Mouse (Mus musculus): ENCODE results near the gene C530025M09Rik. TPM values are rescaled to one million over a fixed set of nuclear protein-coding genes. Genes with fewer than 3 reads are reported as not detected.

C530025M09Rik gene
- polyA plus RNA-seq (2016; fragmentation: Nextera tagmentation; extraction: Ambion mirVana), result not detected in 2 replicates

GRCm38 (mm10) chr2:149830536-149831458, at the start of gene C530025M09Rik:
Gene C530025M09Rik (minus strand): TSS chr2:149831213.
- Histone ChIP-seq H3K4me3 (peak within 1 kb of the TSS; percentile 72), H3K27ac (replicated peaks) (peak within 1 kb of the TSS; percentile 76), H3K4me1 (peaks cover 25% of the 10 kb centered on the region), H3K9me3 (no peaks in the 10 kb centered on the region), H3K36me3 (replicated peaks) (no peaks in the 10 kb centered on the region), H3K27me3 (replicated peaks; ENCODE audit: low read depth, poor library complexity, severe bottlenecking) (peaks cover 65% of the 10 kb centered on the region)
- under 1% methylated on average over 82 of the region's 82 CpGs for WGBS
- DNase-seq (ENCODE audit: low spot score), result peak; percentile 75

GRCm38 (mm10) chr2:149877954-149878353, 46.9 kb upstream of the C530025M09Rik start:
- H3K36me3 ChIP-seq (replicated peaks), result no peaks in the 10 kb centered on the region
- 81% methylated on average over 2 of the region's 2 CpGs for WGBS
- DNase-seq (ENCODE audit: low spot score), result no peak
- no peak overlapping the region for H3K27ac ChIP-seq (replicated peaks)
- H3K4me1 ChIP-seq, result no peaks in the 10 kb centered on the region
- H3K4me3 ChIP-seq, result no peak overlapping the region
- H3K27me3 ChIP-seq (replicated peaks; ENCODE audit: low read depth, poor library complexity, severe bottlenecking), result no peaks in the 10 kb centered on the region
- no peaks in the 10 kb centered on the region for H3K9me3 ChIP-seq

- DNase-seq (ENCODE audit: low spot score), result no peak
- Histone ChIP-seq H3K36me3 (replicated peaks) (no peaks in the 10 kb centered on the region), H3K27ac (replicated peaks) (no peak overlapping the region), H3K9me3 (no peaks in the 10 kb centered on the region), H3K27me3 (replicated peaks; ENCODE audit: low read depth, poor library complexity, severe bottlenecking) (no peaks in the 10 kb centered on the region), H3K4me3 (no peak overlapping the region), H3K4me1 (no peaks in the 10 kb centered on the region)
- 92% methylated on average over 3 of the region's 3 CpGs for WGBS
Measured at GRCm38 (mm10) chr2:149873346-149873745, 42.3 kb upstream of the C530025M09Rik start.

GRCm38 (mm10) chr2:149872496-149872895, 41.5 kb upstream of the C530025M09Rik start:
- H3K27ac ChIP-seq (replicated peaks), result no peak overlapping the region
- WGBS, result 91% methylated on average over 4 of the region's 4 CpGs

GRCm38 (mm10) chr2:149870496-149870895, 39.5 kb upstream of the C530025M09Rik start:
- Histone ChIP-seq H3K36me3 (replicated peaks) (no peaks in the 10 kb centered on the region), H3K27ac (replicated peaks) (no peak overlapping the region), H3K4me3 (no peak overlapping the region), H3K9me3 (no peaks in the 10 kb centered on the region), H3K27me3 (replicated peaks; ENCODE audit: low read depth, poor library complexity, severe bottlenecking) (no peaks in the 10 kb centered on the region), H3K4me1 (no peaks in the 10 kb centered on the region)
- DNase-seq (ENCODE audit: low spot score), result no peak
- WGBS, result 67% methylated on average over 2 of the region's 2 CpGs

More at GRCm38 (mm10) chr2:149872496-149872895, 41.5 kb upstream of the C530025M09Rik start:
- Histone ChIP-seq H3K9me3 (no peaks in the 10 kb centered on the region), H3K27me3 (replicated peaks; ENCODE audit: low read depth, poor library complexity, severe bottlenecking) (no peaks in the 10 kb centered on the region), H3K4me1 (no peaks in the 10 kb centered on the region), H3K36me3 (replicated peaks) (no peaks in the 10 kb centered on the region), H3K4me3 (no peak overlapping the region)
- no peak for DNase-seq (ENCODE audit: low spot score)

GRCm38 (mm10) chr2:149865914-149866435, 35.0 kb upstream of the C530025M09Rik start:
- DNase-seq (ENCODE audit: low spot score), result no peak
- no peaks in the 10 kb centered on the region for H3K9me3 ChIP-seq
- 67% methylated on average over 5 of the region's 5 CpGs for WGBS
- no peak overlapping the region for H3K27ac ChIP-seq (replicated peaks)
- H3K4me1 ChIP-seq, result no peaks in the 10 kb centered on the region
- H3K27me3 ChIP-seq (replicated peaks; ENCODE audit: low read depth, poor library complexity, severe bottlenecking), result no peaks in the 10 kb centered on the region
- no peak overlapping the region for H3K4me3 ChIP-seq
- no peaks in the 10 kb centered on the region for H3K36me3 ChIP-seq (replicated peaks)

GRCm38 (mm10) chr2:149861002-149861401, 30.0 kb upstream of the C530025M09Rik start:
- no peak overlapping the region for H3K27ac ChIP-seq (replicated peaks)
- no peaks in the 10 kb centered on the region for H3K27me3 ChIP-seq (replicated peaks; ENCODE audit: low read depth, poor library complexity, severe bottlenecking)
- no peaks in the 10 kb centered on the region for H3K36me3 ChIP-seq (replicated peaks)
- no peaks in the 10 kb centered on the region for H3K9me3 ChIP-seq
- no peak for DNase-seq (ENCODE audit: low spot score)
- no peaks in the 10 kb centered on the region for H3K4me1 ChIP-seq
- 86% methylated on average over 3 of the region's 3 CpGs for WGBS
- H3K4me3 ChIP-seq, result no peak overlapping the region

GRCm38 (mm10) chr2:149848778-149849177, 17.8 kb upstream of the C530025M09Rik start:
- DNase-seq (ENCODE audit: low spot score), result no peak
- H3K27ac ChIP-seq (replicated peaks), result no peak overlapping the region
- no peaks in the 10 kb centered on the region for H3K4me1 ChIP-seq
- 77% methylated on average over 4 of the region's 4 CpGs for WGBS
- H3K4me3 ChIP-seq, result no peak overlapping the region
- H3K27me3 ChIP-seq (replicated peaks; ENCODE audit: low read depth, poor library complexity, severe bottlenecking), result no peaks in the 10 kb centered on the region
- H3K36me3 ChIP-seq (replicated peaks), result no peaks in the 10 kb centered on the region
- H3K9me3 ChIP-seq, result no peaks in the 10 kb centered on the region

GRCm38 (mm10) chr2:149844575-149844974, 13.6 kb upstream of the C530025M09Rik start:
- Histone ChIP-seq H3K4me3 (no peak overlapping the region), H3K27ac (replicated peaks) (no peak overlapping the region), H3K27me3 (replicated peaks; ENCODE audit: low read depth, poor library complexity, severe bottlenecking) (no peaks in the 10 kb centered on the region), H3K4me1 (no peaks in the 10 kb centered on the region), H3K9me3 (no peaks in the 10 kb centered on the region), H3K36me3 (replicated peaks) (no peaks in the 10 kb centered on the region)
- WGBS, result 85% methylated on average over 2 of the region's 2 CpGs
- DNase-seq (ENCODE audit: low spot score), result no peak

- no peak overlapping the region for H3K27ac ChIP-seq (replicated peaks)
- WGBS, result 89% methylated on average over 2 of the region's 2 CpGs
- no peak overlapping the region for H3K4me3 ChIP-seq
- H3K9me3 ChIP-seq, result no peaks in the 10 kb centered on the region
- no peaks in the 10 kb centered on the region for H3K36me3 ChIP-seq (replicated peaks)
- DNase-seq (ENCODE audit: low spot score), result no peak
- no peaks in the 10 kb centered on the region for H3K4me1 ChIP-seq
- H3K27me3 ChIP-seq (replicated peaks; ENCODE audit: low read depth, poor library complexity, severe bottlenecking), result no peaks in the 10 kb centered on the region
Measured at GRCm38 (mm10) chr2:149839666-149840065, 8.7 kb upstream of the C530025M09Rik start.

GRCm38 (mm10) chr2:149836471-149837135, 5.6 kb upstream of the C530025M09Rik start:
- WGBS, result 79% methylated on average over 2 of the region's 2 CpGs
- Histone ChIP-seq H3K4me1 (peaks cover 7% of the 10 kb centered on the region; the same call in 1 of the 2 replicates), H3K27me3 (replicated peaks; ENCODE audit: low read depth, poor library complexity, severe bottlenecking) (peaks cover 27% of the 10 kb centered on the region), H3K36me3 (replicated peaks) (no peaks in the 10 kb centered on the region), H3K27ac (replicated peaks) (no peak overlapping the region), H3K9me3 (no peaks in the 10 kb centered on the region), H3K4me3 (no peak overlapping the region)
- DNase-seq (ENCODE audit: low spot score), result no peak

- Histone ChIP-seq H3K27me3 (replicated peaks; ENCODE audit: low read depth, poor library complexity, severe bottlenecking) (peaks cover 42% of the 10 kb centered on the region), H3K36me3 (replicated peaks) (no peaks in the 10 kb centered on the region), H3K4me1 (peaks cover 22% of the 10 kb centered on the region), H3K4me3 (no peak overlapping the region), H3K27ac (replicated peaks) (no peak overlapping the region), H3K9me3 (no peaks in the 10 kb centered on the region)
- DNase-seq (ENCODE audit: low spot score), result no peak
- 84% methylated on average over 1 of the region's 1 CpGs for WGBS
Measured at GRCm38 (mm10) chr2:149835091-149835490, 4.1 kb upstream of the C530025M09Rik start.

Data from embryonic facial prominence, embryonic 10.5 days (tissue).